Mouse (Mus musculus) heart, embryonic 12.5 days (tissue): ENCODE data around the gene Gm17482. TPM values are rescaled to one million over a fixed set of nuclear protein-coding genes. Genes with fewer than 3 reads are reported as not detected.
"Not testable (repeated sequence)": the region's sequence is repeated elsewhere in the genome, so short reads cannot be mapped to it uniquely, and the experiment has no call there.

ENCODE experiments used
- ATAC-seq: fragments of 200-750 bp; cut with Nextera tagmentation; 2 replicates; pipeline ENCODE4 v1.8.0; 2017; ENCODE audit warnings: moderate TSS enrichment, moderate library complexity; ENCODE audit not compliant: insufficient number of reproducible peaks, low FRiP score
- H3K27ac ChIP-seq: fragments of 300-500 bp; sonication (generic); 2 replicates; pipeline ENCODE4 v1.5.1; 2016; ENCODE audit warnings: mild to moderate bottlenecking, moderate library complexity; ENCODE audit not compliant: poor library complexity, severe bottlenecking
- H3K27me3 ChIP-seq: fragments of 300-500 bp; sonication (generic); replicated peaks from 2 replicates; pipeline ENCODE4 v1.6.1; 2016; ENCODE audit warnings: mild to moderate bottlenecking, moderate library complexity
- H3K36me3 ChIP-seq: fragments of 300-500 bp; sonication (generic); 2 replicates; pipeline ENCODE4 v1.6.1; 2016; ENCODE audit warnings: mild to moderate bottlenecking, moderate library complexity
- H3K4me1 ChIP-seq: fragments of 300-500 bp; sonication (generic); replicated peaks from 2 replicates; pipeline ENCODE4 v1.6.1; 2016; ENCODE audit warnings: mild to moderate bottlenecking
- H3K4me2 ChIP-seq: fragments of 300-500 bp; sonication (generic); 2 replicates; pipeline ENCODE4 v1.6.1; 2016; ENCODE audit warnings: mild to moderate bottlenecking, moderate library complexity
- H3K4me3 ChIP-seq: fragments of 300-500 bp; sonication (generic); 2 replicates; pipeline ENCODE4 v1.5.1; 2016; ENCODE audit warnings: mild to moderate bottlenecking
- H3K9ac ChIP-seq: fragments of 300-500 bp; sonication (generic); 2 replicates; pipeline ENCODE4 v1.6.1; 2016; ENCODE audit warnings: mild to moderate bottlenecking, moderate library complexity
- H3K9me3 ChIP-seq: fragments of 300-500 bp; sonication (generic); replicated peaks from 2 replicates; pipeline ENCODE4 v1.6.1; 2016; ENCODE audit warnings: mild to moderate bottlenecking, moderate library complexity
- WGBS: fragments of 180-500 bp; shearing (Covaris S2); methylation state at CpG from one replicate; pipeline ENCODE4 v1.1.7; 2016; 5-methylcytosine and 5-hydroxymethylcytosine counted together
- polyA plus RNA-seq: library from polyadenylated mRNA; unstranded; fragments of >200 nt; fragmentation: Nextera tagmentation; extraction: Ambion mirVana; gene quantifications from 2 replicates; pipeline ENCODE4 v1.2.1, GENCODE M21; 2016

The Gm17482 gene
- polyA plus RNA-seq, 1 experiment from 2014 or later: not detected

DNA sequence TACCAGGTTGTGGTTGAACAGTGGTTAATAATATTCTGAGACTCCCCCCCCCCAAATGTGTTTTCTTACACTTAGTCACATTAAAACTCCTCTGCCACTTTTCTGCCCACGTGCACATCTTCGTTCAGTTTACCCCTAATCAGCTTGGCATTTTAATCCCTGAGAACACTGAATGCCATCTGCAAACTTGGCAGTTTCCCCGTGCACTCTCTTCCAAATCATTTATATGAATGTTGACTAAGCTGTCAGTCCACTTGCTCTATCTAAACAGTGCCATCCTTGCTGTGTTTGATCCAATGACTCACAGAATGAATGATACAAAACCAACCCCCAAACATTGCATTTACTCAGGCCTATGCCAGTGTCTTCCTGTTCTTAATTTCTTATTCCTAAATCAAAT lies 1.6 kb upstream of the Gm17482 start:
- Histone ChIP-seq H3K9me3 (no peaks in the 10 kb centered on the region), H3K27ac (no peak overlapping the region), H3K4me1 (no peaks in the 10 kb centered on the region), H3K36me3 (no peaks in the 10 kb centered on the region), H3K27me3 (peaks cover 58% of the 10 kb centered on the region), H3K4me3 (no peak overlapping the region), H3K4me2 (no peak overlapping the region), H3K9ac (no peak overlapping the region)
- no peak for ATAC-seq
- 59% methylated on average over 3 of the region's 3 CpGs for WGBS

DNA sequence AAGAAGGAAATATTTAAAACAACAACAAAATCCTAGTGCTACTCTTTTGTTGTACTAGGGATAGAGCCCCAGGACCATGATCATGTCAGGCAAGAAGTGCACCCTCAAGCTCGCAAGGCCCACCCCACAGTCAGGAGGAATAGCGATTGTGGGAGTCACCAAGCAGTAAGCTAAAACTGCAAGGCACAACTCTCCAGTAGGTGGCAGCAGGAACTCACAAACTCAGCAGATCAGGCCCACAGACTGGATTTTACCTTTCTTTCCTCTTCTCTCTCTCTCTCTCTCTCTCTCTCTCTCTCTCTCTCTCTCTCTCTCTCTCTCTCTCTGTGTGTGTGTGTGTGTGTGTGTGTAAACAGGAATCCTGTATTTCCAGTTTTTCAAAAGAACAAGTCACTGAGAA lies 386 bp downstream of the Gm17482 start:
- Histone ChIP-seq H3K27ac (no peak overlapping the region), H3K4me1 (no peaks in the 10 kb centered on the region), H3K27me3 (peaks cover 63% of the 10 kb centered on the region), H3K4me3 (no peak overlapping the region), H3K9me3 (no peaks in the 10 kb centered on the region), H3K4me2 (no peak overlapping the region), H3K9ac (no peak overlapping the region), H3K36me3 (no peaks in the 10 kb centered on the region)
- no peak for ATAC-seq
- WGBS: 7% methylated on average over 2 of the region's 2 CpGs

DNA sequence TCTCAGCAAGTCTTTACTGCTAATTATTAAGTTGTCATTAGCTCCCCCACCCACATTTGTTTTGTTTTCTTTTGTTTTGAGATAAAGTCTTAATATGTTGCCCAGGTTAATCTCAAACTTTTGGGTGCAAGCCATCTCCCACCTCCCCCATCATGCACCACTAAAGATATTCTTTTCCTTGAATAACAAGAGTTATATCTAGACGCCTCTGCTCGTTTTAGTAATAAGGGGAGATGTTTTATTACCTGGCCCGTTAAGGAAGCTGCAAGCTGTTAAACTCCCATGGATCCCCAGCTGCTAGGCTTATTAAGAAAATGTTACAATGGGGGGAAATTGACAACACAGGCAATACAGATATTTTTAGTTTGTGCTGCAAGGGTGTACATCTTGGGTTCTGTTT lies 3.4 kb downstream of the Gm17482 start:
- no peaks in the 10 kb centered on the region for H3K36me3 ChIP-seq
- H3K27ac ChIP-seq: no peak overlapping the region
- H3K27me3 ChIP-seq: peaks cover 74% of the 10 kb centered on the region
- H3K4me1 ChIP-seq: no peaks in the 10 kb centered on the region
- H3K9me3 ChIP-seq: no peaks in the 10 kb centered on the region
- H3K9ac ChIP-seq: no peak overlapping the region
- no peak overlapping the region for H3K4me3 ChIP-seq
- H3K4me2 ChIP-seq: no peak overlapping the region
- WGBS: 65% methylated on average over 3 of the region's 3 CpGs
- ATAC-seq: no peak

DNA sequence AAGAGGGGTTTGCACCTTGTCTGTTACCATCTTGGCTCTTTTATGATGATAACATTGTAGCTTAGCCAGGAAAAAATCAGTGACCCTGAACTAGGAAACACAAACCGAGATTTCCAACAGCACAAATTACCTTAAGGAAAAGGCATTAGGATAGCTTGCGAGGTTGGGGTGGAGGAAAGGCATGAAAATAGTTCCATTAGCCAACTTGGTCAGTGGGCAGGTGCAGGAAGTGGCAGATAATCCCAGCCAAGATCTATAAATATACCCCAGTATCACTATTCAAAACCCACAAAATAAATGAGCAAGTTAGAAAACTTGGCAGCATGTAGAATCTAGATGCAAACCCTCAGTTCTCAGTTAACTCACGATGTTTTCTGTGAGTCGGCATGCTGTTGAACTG lies 4.7 kb downstream of the Gm17482 start:
- no peaks in the 10 kb centered on the region for H3K4me1 ChIP-seq
- H3K9ac ChIP-seq: no peak overlapping the region
- peaks cover 75% of the 10 kb centered on the region for H3K27me3 ChIP-seq
- no peak overlapping the region for H3K4me3 ChIP-seq
- no peaks in the 10 kb centered on the region for H3K36me3 ChIP-seq
- no peak overlapping the region for H3K4me2 ChIP-seq
- 74% methylated on average over 4 of the region's 4 CpGs for WGBS
- no peaks in the 10 kb centered on the region for H3K9me3 ChIP-seq
- ATAC-seq: no peak
- no peak overlapping the region for H3K27ac ChIP-seq

DNA sequence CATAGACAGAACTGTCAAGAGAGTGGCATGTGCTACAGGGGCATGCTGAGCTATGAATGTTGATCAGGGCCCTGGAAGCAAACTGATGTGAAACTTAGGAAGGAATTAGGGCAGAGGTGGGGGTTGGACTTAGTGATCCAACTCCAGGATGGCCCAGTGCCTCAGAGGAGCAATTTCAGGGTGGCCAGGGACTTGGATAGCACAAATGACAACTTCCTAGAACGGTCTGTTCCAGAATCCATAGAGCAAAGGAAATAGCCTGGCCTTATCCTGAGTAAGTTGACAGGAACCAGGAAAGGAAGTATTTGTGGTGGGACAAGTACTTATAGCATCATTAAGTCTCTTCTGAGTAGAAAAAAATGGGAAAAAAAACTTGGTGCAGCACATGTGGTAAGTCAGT lies 5.4 kb downstream of the Gm17482 start:
- Histone ChIP-seq H3K27me3 (peaks cover 77% of the 10 kb centered on the region), H3K4me2 (no peak overlapping the region), H3K9ac (no peak overlapping the region), H3K4me1 (no peaks in the 10 kb centered on the region), H3K4me3 (no peak overlapping the region), H3K27ac (no peak overlapping the region), H3K36me3 (no peaks in the 10 kb centered on the region), H3K9me3 (no peaks in the 10 kb centered on the region)
- no peak for ATAC-seq
- 69% methylated on average over 1 of the region's 1 CpGs for WGBS

DNA sequence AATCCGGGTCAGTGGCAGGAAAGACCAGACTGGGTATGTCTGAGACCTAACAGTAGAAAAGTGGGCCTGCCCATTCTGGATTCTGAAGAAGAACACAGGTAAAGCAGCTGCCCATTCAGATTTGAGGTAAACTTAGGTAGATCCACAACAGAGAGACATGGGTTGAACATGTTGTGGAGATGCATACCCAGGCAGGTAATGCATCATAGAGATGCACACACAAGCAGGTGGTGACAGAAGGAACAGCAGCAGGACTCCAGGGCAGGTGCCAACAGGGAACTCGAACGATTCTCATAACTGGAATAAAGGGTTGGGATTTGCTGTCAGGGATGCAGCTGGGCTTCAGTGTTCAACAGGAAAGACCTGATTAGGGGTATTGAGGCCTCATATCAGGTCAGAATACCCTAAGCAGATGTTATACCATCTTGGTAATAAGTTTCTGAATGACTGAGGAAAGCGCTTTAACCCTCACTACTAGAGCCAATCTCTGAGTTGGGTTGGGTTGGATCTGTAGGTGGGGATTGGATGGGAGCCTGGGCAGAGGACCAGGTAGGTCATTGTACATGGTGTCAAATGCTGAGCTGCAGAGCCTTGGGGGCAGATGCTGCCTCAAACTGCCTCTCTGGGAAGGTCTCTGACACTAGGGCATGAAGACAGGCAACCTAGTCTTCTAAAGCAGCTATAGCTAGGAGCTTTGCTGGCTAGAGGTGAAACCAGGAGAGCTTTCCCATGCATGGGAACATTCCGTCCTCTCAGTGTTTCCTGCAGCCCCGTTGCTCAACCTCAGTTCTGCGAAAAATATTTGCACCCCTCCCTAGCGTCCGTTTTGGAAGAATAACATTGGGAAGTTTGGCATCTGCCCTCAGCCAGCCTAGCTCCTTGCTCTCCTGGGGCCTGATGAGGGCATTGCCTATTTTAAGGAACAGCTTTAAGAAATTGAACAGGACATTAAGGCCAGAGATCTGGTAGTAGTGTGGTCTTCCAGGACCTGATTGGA lies 11.2 kb downstream of the Gm17482 start:
- ATAC-seq: no peak
- WGBS: 76% methylated on average over 9 of the region's 9 CpGs
- Histone ChIP-seq H3K9me3 (no peaks in the 10 kb centered on the region), H3K4me3 (no peak overlapping the region), H3K4me2 (no peak overlapping the region), H3K4me1 (peaks cover 11% of the 10 kb centered on the region), H3K9ac (no peak overlapping the region), H3K27ac (no peak overlapping the region), H3K27me3 (peaks cover 77% of the 10 kb centered on the region), H3K36me3 (no peaks in the 10 kb centered on the region)

DNA sequence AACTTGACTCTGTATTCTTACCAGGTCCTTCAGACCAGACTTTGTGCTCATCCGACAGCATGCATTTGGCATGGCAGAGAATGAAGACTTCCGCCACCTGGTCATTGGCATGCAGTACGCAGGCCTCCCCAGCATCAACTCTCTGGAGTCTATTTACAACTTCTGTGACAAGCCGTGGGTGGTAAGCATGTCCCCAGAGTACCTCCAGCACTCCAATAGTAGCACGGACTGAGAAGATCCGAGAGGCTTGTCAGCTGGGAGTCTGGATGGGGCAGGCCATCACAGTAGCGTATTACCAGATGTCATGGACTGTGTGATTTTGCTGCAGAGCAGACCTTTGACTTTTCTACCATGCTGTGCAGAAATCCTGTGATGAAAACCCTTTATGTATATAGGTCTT lies 12.2 kb downstream of the Gm17482 start:
- Histone ChIP-seq H3K9ac (no peak overlapping the region), H3K27ac (no peak overlapping the region), H3K27me3 (peaks cover 77% of the 10 kb centered on the region), H3K9me3 (no peaks in the 10 kb centered on the region), H3K4me1 (peaks cover 11% of the 10 kb centered on the region), H3K4me2 (no peak overlapping the region), H3K36me3 (no peaks in the 10 kb centered on the region), H3K4me3 (no peak overlapping the region)
- WGBS: 79% methylated on average over 7 of the region's 7 CpGs
- no peak for ATAC-seq

DNA sequence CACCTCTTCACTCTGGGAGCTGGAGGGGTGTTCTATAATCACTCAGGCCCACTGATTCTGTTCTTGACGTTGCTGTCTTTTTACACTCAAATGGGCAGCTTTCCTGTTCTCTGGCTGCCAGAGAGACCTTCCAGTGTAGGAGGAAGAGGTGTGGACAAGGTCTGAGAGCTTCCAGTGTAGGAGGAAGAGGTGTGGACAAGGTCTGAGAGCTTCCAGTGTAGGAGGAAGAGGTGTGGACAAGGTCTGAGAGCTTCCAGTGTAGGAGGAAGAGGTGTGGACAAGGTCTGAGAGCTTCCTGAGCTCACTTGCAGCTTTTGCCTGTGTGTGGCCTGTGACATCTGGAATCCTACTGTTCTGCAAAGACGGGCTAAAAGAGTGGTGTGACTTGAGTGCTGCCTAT lies 13.3 kb downstream of the Gm17482 start:
- Histone ChIP-seq H3K4me1 (peaks cover 11% of the 10 kb centered on the region), H3K27me3 (peaks cover 77% of the 10 kb centered on the region), H3K4me2 (peak overlapping the region; percentile 35)
- 4% methylated on average over 2 of the region's 2 CpGs for WGBS
- not testable (repeated sequence) for H3K9me3 ChIP-seq, H3K36me3 ChIP-seq, H3K27ac ChIP-seq, H3K9ac ChIP-seq, H3K4me3 ChIP-seq
- ATAC-seq: peak; percentile 66

DNA sequence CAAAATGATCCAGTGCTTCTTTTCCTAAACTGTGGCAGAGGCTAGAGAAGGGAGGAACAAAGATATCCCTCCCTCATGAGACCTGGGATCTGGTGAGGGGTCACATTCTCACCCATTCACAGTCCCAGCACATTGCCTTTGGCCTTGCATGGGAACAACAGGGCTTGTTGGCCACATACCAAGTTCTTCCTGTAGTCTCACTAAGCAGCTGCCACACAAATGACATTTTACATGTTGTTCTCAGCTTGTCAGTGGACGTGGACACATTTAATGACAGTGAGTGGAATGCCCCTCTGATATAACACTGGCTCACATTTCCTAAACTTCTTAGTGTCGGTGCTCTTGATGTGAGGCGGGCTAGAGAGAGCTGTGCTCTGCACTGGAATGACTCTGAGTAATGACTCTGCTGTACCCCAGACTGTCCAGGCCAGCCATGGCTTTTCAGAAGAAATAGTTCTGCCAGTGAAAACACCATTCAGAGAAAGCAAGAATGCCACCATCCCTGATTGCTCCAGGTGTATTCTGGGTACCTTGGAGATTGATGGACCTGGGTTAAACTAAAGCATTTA lies 14.1 kb downstream of the Gm17482 start:
- Histone ChIP-seq H3K36me3 (no peaks in the 10 kb centered on the region), H3K4me3 (no peak overlapping the region), H3K9ac (no peak overlapping the region), H3K4me1 (peaks cover 11% of the 10 kb centered on the region), H3K27me3 (peaks cover 77% of the 10 kb centered on the region), H3K9me3 (no peaks in the 10 kb centered on the region), H3K27ac (no peak overlapping the region), H3K4me2 (no peak overlapping the region)
- WGBS: 35% methylated on average over 3 of the region's 3 CpGs
- ATAC-seq: peak; percentile 42; the same call in 1 of the 2 replicates

DNA sequence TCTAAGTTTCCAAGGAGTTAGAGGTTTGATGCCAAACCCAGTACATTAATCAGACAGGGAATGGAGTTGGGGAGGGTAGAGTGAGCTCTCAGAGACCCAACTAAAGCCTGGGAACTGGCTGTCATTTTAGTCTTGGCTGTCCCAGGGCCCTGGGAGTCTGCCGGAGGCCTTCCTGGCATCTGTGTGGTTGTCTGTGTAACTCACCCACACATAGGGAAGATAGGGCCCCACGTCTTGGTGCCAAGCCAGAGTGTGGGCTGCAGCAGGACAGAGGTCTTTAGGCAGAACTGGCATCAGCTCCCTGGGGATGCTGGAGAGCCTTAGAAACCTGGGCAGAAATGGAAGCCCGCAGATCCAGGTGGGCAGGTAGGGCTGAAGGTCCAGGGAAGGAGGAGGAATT lies 14.8 kb downstream of the Gm17482 start:
- H3K4me2 ChIP-seq: no peak overlapping the region
- H3K4me1 ChIP-seq: peaks cover 11% of the 10 kb centered on the region
- H3K27ac ChIP-seq: no peak overlapping the region
- 73% methylated on average over 3 of the region's 3 CpGs for WGBS
- no peak overlapping the region for H3K4me3 ChIP-seq
- no peak for ATAC-seq
- no peaks in the 10 kb centered on the region for H3K9me3 ChIP-seq
- H3K27me3 ChIP-seq: peaks cover 76% of the 10 kb centered on the region
- no peaks in the 10 kb centered on the region for H3K36me3 ChIP-seq
- H3K9ac ChIP-seq: no peak overlapping the region

DNA sequence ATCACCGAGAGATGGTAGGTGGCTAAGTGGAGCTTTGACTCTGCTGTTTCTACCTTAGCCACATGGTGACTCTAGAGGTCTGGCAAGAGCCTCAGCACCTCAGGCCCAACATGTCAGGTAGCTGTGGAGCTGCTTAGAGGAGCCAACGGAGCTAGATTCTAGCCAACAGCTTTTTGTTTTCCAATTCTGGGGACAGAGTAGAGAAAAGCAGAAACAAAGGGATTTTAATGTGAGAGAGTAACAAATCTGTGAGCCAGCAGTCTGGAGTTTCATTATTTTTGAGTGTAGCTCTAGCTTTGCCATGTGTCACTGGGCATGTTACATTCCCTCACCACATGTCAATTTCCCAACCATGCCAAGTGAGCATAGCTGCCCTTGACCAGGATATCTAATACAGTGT lies 17.1 kb downstream of the Gm17482 start:
- Histone ChIP-seq H3K4me1 (peaks cover 10% of the 10 kb centered on the region), H3K9ac (no peak overlapping the region), H3K27ac (no peak overlapping the region), H3K4me3 (no peak overlapping the region), H3K4me2 (no peak overlapping the region), H3K27me3 (peaks cover 76% of the 10 kb centered on the region), H3K9me3 (no peaks in the 10 kb centered on the region), H3K36me3 (no peaks in the 10 kb centered on the region)
- no peak for ATAC-seq
- 45% methylated on average over 2 of the region's 2 CpGs for WGBS
